Mouse (Mus musculus): ENCODE measurements around the gene Nsdhl.

The Nsdhl gene

DNA sequence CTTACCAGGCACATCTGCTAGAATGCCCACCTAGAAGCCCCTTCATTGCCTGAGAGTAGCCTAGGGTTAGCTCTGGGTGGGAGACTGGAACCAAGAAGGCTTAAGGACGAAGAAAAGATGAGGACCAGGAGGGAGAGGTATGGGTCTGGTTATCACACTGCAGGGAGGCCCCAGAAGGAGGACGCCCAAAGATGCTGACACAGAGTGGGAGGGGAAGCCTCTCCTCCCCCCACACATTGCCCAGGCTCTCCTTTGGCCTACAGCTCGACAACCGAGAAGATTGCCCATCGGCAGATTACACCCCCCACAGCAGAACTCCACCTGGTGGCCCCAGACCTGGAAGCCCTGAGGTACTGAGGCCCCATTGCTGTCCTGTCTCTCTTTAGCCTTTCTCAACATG is 84.8 kb downstream of the Nsdhl start:
- DNase-seq: no peak

GRCm38 (mm10) chrX:73005678-73006077 is 87.3 kb downstream of the Nsdhl start:
- DNase-seq: no peak

DNA sequence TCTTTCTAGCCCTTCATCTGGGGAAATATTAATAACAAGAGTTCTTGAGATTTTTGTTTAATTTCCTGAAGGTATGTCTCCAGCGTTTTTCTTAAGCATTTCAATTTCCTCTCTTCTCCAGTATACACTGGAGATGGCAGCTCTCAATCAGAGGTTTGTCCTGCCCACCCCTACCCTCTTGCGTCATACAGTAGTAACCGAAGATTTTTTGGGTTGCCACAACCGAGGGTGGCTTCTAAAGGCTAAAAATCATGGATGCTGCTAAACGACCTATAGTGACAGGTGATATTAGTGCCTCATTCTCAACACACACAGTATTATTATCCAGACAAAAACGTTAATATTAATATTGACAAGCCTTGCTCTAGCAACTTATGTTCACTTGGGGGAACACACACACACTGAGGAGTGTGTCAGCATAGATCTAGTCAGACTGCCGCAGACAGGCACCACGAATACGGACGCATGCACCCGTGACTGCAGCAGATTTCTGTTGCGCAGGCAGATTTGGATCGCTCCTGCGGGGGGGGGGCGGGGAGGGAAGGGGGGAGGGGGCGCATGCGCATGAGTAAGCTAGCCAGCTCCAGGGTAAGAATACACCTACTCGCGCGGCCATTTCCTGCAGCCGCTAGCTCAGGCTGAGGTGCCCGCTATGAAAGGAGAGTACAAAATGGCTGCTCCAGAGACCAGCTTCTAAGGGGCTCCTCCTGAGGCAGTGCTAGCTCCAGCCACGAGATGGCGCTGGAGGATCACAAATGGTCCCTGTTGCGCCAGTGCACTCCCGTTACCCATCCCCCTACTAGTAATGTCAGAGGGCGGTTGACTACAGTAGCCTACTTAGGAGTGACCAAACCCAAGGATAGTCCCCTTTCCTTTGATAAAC is 89.5 kb downstream of the Nsdhl start:
- DNase-seq: peak; percentile 92 to 93
